Mouse (Mus musculus) adipose tissue, adult 10 weeks (tissue): ENCODE measurements around the gene Picalm. TPM values are rescaled to one million over a fixed set of nuclear protein-coding genes. Genes with fewer than 3 reads are reported as not detected.

Experiments
- polyA plus RNA-seq: library from polyadenylated mRNA; stranded (reverse); fragments of 350-450 nt; fragmentation: Illumina TruSeq; extraction: RNeasy Lipid Tissue Mini Kit (QIAGEN cat#74804); gene quantifications from one replicate; pipeline ENCODE4 v1.2.3, GENCODE M21; 2014; ENCODE audit warnings: low read depth, low replicate concordance

Gene Picalm
- polyA plus RNA-seq = 124 TPM

DNA sequence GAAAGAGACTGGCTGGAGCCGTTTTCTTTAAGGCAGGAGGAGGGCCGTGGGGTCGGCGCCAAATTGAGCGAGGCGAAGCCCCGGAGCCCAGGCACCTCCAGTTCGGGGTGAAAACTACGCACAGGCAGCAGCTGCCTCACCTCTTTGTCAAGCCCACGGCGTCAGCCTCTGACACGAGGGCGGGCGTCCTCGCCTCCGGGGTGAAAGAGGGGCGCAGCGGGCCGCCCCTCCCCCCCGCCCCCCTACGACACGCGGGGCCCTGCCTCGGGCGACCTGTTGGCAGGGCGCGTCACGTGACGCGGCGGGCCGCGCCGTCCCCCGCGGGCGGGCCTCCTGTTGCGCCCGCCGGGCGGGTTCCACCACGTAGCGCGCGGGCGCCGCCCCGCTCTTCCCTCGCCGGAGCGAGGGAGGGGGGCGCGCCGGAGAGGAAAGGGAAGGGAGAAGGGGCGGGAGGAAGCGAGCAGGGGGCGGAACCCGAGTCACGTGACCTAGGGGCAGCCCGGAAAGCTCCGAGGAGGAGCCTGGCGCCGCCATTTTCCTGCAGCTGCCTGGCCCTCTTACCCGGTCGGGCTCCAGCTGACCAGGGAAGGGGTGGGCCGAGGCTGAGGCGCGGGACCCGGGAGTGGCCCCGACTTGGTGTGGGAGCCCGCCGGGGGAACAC is at the start of gene Picalm:
TSS of gene Picalm (plus strand) at position 482 of the 661 bp plus-strand sequence.

Other genes with a start within 250 kb of the Picalm start
- gene Ccdc81, start 226.6 kb upstream of the Picalm start, polyA plus RNA-seq = 2.8 TPM
- 31.4 TPM for gene Hikeshi, start 189.0 kb upstream of the Picalm start, polyA plus RNA-seq
- gene Eed, start 149.2 kb upstream of the Picalm start, polyA plus RNA-seq = 38.7 TPM
- 2.9 TPM for gene Ccdc83, start 135.6 kb downstream of the Picalm start, polyA plus RNA-seq
- gene Sytl2, start 172.0 kb downstream of the Picalm start, polyA plus RNA-seq = 7.8 TPM